Mouse (Mus musculus) myocyte (in vitro differentiated cells): ENCODE data around the gene Zfp646.

Source experiments
- CEBPB ChIP-seq: IDR thresholded peaks from 2 replicates; pipeline ENCODE4 v1.6.1; 2011; ENCODE audit warnings: mild to moderate bottlenecking, moderate library complexity; ENCODE audit not compliant: poor library complexity, insufficient read depth, severe bottlenecking
- E2F4 ChIP-seq: IDR thresholded peaks from one replicate; pipeline ENCODE4 v1.6.1; 2011; ENCODE audit warnings: mild to moderate bottlenecking, control low read depth, moderate library complexity; ENCODE audit not compliant: insufficient read depth
- MAX ChIP-seq: IDR thresholded peaks from one replicate; pipeline ENCODE4 v1.6.1; 2011; ENCODE audit warnings: low read depth, mild to moderate bottlenecking, control low read depth
- POLR2A ChIP-seq: IDR thresholded peaks from one replicate; pipeline ENCODE4 v1.6.1; 2011; ENCODE audit warnings: low read depth, mild to moderate bottlenecking, control low read depth, moderate library complexity; ENCODE audit not compliant: insufficient read length

DNA sequence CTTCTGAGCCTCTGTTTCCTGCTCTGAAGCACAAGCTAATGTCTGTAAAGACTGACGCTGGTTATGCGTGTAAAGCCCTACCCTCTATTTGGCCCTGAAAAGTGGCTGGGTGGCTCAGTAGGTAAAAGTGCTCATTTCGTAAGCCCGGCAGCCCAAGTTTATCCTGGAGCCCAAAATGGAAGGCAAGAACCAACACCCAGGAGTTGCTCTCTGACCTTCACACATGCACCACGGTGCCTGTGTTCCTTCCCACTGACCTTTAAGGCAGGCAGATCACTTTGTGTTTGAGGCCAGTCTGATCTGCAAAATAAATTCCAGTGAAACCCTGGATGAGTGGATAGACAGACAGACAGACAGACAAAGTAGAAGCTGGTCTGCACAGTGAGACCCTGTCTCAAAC lies 47.7 kb downstream of the Zfp646 start:
- no peak for TF ChIP-seq POLR2A
- no peak for TF ChIP-seq CEBPB
- TF ChIP-seq MAX = no peak
- TF ChIP-seq E2F4 = no peak
